Mouse (Mus musculus) kidney, postnatal 0 days (tissue): ENCODE measurements at regions not wholly inside any gene's neighbourhood (a gene's known extent, or its start where the extent isn't known, plus 50 kb on each side); places are given as distances from the start of the nearest gene placed in this dataset.

Experiments
- ATAC-seq: fragments of 200-750 bp; cut with Nextera tagmentation; replicated peaks from 2 replicates; pipeline ENCODE4 v1.8.0; 2017; ENCODE audit warnings: low read depth, moderate number of reproducible peaks, moderate TSS enrichment, moderate library complexity; ENCODE audit not compliant: low FRiP score
- DNase-seq: peaks from one replicate; pipeline ENCODE4 v3.0.0-alpha.2; 2016; ENCODE audit warnings: low spot score
- H3K27ac ChIP-seq: fragments of 300-500 bp; sonication (generic); 2 replicates; pipeline ENCODE4 v1.5.1; 2014; ENCODE audit warnings: mild to moderate bottlenecking
- H3K27me3 ChIP-seq: fragments of 300-500 bp; sonication (generic); 2 replicates; pipeline ENCODE4 v1.6.1; 2014; ENCODE audit warnings: low read length, mixed read lengths; ENCODE audit not compliant: insufficient read depth
- H3K36me3 ChIP-seq: fragments of 300-500 bp; sonication (generic); 2 replicates; pipeline ENCODE4 v1.6.1; 2014; ENCODE audit warnings: low read length, mixed read lengths; ENCODE audit not compliant: insufficient read depth
- H3K4me1 ChIP-seq: fragments of 300-500 bp; sonication (generic); replicated peaks from 2 replicates; pipeline ENCODE4 v1.6.1; 2014; ENCODE audit warnings: antibody characterized with exemption, low read length, mixed read lengths; ENCODE audit not compliant: insufficient read depth
- H3K4me2 ChIP-seq: fragments of 300-500 bp; sonication (generic); 2 replicates; pipeline ENCODE4 v1.6.1; 2014; ENCODE audit warnings: mild to moderate bottlenecking, low read length, moderate library complexity, mixed read lengths
- H3K4me3 ChIP-seq: fragments of 300-500 bp; sonication (generic); replicated peaks from 2 replicates; pipeline ENCODE4 v1.5.1; 2014; ENCODE audit warnings: low read depth, low read length
- H3K9ac ChIP-seq: fragments of 300-500 bp; sonication (generic); 2 replicates; pipeline ENCODE4 v1.6.1; 2014; ENCODE audit warnings: low read depth, low read length
- H3K9me3 ChIP-seq: fragments of 300-500 bp; sonication (generic); replicated peaks from 2 replicates; pipeline ENCODE4 v1.6.1; 2016; ENCODE audit warnings: low read length, inconsistent platforms, mixed read lengths
- CTCF ChIP-seq: IDR thresholded peaks from 2 replicates; pipeline ENCODE4 v1.5.1; 2016; ENCODE audit warnings: antibody characterized with exemption, low read depth, mild to moderate bottlenecking, moderate library complexity
- WGBS: fragments of 180-500 bp; shearing (Covaris S2); extraction: QIAGEN DNeasy Blood & Tissue Kit; methylation state at CpG from one replicate; pipeline ENCODE4 v1.1.7; 2014; 5-methylcytosine and 5-hydroxymethylcytosine counted together

DNA sequence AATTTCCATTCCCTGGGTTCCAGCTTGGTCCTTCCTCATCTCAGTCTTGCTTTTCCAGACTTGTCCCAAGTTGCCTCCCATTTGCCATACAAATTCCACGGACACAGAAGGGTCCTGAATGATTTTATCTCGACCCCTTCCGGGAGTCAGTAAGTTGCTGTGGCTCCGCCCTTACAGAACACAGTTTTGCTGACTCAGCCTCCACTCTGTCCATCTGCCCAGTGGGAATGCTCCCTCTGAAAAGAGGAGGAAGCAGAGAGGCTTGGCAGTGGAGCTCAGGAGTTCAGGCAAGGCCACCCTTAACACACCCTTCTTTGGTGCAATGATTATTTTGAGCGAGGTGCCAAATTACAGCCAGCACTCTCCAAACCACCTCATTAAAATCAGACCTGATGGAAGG lies 213.9 kb upstream of the Prok2 start:
- Histone ChIP-seq H3K27ac (no peak overlapping the region), H3K4me2 (no peak overlapping the region), H3K9ac (no peak overlapping the region), H3K4me1 (no peaks in the 10 kb centered on the region; the same call in 1 of the 2 replicates), H3K4me3 (no peak overlapping the region), H3K36me3 (no peaks in the 10 kb centered on the region), H3K9me3 (no peaks in the 10 kb centered on the region), H3K27me3 (0 out of 2 replicates have a peak, but pooled peaks cover 7% of the 10 kb centered on the region)
- 31% methylated on average over 5 of the region's 5 CpGs for WGBS
- ATAC-seq (no peak), DNase-seq (no peak)
- TF ChIP-seq CTCF = no peak

DNA sequence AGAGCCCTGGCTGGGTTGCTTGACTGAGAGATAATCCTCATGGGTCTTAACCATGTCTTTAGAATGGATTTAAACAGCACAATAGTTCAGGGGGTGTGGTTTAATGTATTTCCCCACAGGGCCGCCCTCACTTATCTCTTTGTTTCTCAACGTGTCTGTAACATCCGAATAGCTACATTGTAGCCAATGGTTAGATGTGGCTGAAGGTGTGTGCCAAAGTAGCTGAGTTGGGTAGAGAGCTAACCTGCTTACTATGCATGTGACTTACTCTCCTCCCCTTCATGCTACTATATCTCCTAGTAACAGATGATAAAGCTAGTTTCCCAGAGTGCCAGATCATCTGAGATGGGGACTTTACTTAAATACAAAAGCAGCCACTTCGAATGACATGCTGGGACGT lies 213.2 kb upstream of the Prok2 start:
- no peaks in the 10 kb centered on the region for H3K36me3 ChIP-seq
- no peak overlapping the region for H3K9ac ChIP-seq
- ATAC-seq (no peak), DNase-seq (no peak)
- WGBS = 53% methylated on average over 5 of the region's 5 CpGs
- no peak overlapping the region for H3K27ac ChIP-seq
- no peak for TF ChIP-seq CTCF
- no peak overlapping the region for H3K4me3 ChIP-seq
- H3K4me1 ChIP-seq = no peaks in the 10 kb centered on the region; the same call in 1 of the 2 replicates
- 0 out of 2 replicates have a peak, but pooled peaks cover 7% of the 10 kb centered on the region for H3K27me3 ChIP-seq
- no peaks in the 10 kb centered on the region for H3K9me3 ChIP-seq
- no peak overlapping the region for H3K4me2 ChIP-seq

DNA sequence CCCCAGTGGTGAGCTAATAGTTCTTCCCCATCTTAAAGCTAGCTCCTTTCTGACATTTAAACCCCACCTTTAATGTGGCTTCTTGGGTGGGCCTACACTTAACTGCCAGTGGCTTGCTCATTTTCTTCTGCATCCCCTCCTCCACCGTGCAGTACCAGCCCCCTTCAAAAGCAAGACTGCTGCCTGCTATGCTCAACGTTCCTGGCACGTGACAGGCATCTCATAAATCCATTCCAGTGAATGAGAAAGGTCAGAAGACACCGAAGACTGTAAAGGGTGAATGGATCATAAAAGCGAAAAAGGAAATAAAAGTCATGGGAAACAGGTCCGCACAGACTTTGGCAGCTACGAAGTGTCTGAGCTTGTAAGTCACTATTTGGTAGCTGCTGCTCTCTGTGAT lies 212.8 kb upstream of the Prok2 start:
- Histone ChIP-seq H3K4me3 (no peak overlapping the region), H3K9me3 (no peaks in the 10 kb centered on the region), H3K36me3 (no peaks in the 10 kb centered on the region), H3K4me1 (no peaks in the 10 kb centered on the region; the same call in 1 of the 2 replicates), H3K27me3 (0 out of 2 replicates have a peak, but pooled peaks cover 7% of the 10 kb centered on the region), H3K9ac (no peak overlapping the region), H3K27ac (no peak overlapping the region), H3K4me2 (no peak overlapping the region)
- no peak for TF ChIP-seq CTCF
- ATAC-seq (no peak), DNase-seq (no peak)
- 13% methylated on average over 7 of the region's 7 CpGs for WGBS

DNA sequence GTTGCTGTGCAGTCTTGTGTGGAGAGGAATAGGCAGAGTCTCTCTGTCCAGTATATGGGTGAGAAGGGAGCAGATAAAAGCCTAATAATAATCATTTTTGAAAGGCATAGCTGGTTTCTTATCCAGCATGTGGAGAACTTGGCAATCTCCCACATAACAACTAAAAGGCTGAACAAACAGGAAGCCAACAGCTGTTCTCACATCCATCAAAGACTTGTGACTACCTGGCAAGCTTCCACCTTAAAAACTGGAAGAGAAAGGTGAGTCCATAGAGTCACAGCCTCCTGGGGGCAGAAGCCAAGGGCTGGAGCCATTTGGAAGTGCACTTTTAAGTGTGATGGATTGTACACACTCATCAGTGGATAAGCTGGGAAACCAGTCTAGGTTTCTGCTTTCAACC lies 210.5 kb upstream of the Prok2 start:
- TF ChIP-seq CTCF = no peak
- no peak overlapping the region for H3K27ac ChIP-seq
- no peak for ATAC-seq
- no peak overlapping the region for H3K9ac ChIP-seq
- H3K4me2 ChIP-seq = no peak overlapping the region
- 0 out of 2 replicates have a peak, but pooled peaks cover 7% of the 10 kb centered on the region for H3K27me3 ChIP-seq
- no peaks in the 10 kb centered on the region; the same call in 1 of the 2 replicates for H3K4me1 ChIP-seq
- DNase-seq = peak; percentile 55
- no peaks in the 10 kb centered on the region for H3K9me3 ChIP-seq
- H3K36me3 ChIP-seq = no peaks in the 10 kb centered on the region
- no peak overlapping the region for H3K4me3 ChIP-seq

DNA sequence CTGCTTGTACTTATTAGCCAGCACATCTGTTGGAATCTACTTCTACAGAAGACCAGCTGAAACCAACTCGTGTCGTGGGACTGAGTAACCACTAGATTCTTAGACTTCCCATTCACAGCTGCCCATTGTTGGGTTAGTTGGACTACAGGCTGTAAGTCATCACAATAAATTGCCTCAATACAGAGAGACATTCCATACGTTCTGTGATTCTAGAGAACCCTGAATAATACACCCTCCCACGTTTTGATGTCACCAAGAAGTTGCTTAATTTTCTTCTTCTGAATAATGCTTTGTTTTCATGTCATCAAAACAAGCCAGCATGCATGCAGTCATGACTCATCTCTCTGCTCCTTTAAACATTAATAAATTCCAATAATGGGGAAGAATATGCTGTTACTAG lies 209.2 kb upstream of the Prok2 start:
- no peak for TF ChIP-seq CTCF

DNA sequence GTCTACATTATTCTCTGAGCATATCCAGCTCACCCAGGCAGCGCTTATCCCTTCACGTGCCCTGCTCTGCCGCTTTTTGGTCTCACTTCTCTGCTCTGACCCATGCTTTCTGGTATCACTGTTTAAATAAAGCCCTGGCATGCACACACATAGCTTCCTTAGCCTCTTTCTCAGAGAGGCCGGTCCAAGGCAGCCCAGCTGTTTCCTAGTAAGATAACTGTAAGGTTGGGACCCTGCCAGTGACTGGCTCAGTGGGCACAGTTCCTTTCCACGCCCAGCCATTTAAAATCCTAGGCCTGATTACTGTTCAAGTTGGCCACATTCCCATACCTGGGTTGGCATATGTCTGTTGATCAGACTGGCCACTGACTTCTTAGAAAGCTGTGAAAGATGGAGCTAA lies 208.2 kb upstream of the Prok2 start:
- H3K27ac ChIP-seq = no peak overlapping the region
- ATAC-seq = no peak

More for the DNA sequence above, 209.2 kb upstream of the Prok2 start:
- Histone ChIP-seq H3K36me3 (no peaks in the 10 kb centered on the region), H3K27me3 (0 out of 2 replicates have a peak, but pooled peaks cover 5% of the 10 kb centered on the region), H3K4me3 (no peak overlapping the region), H3K4me1 (no peaks in the 10 kb centered on the region; the same call in 1 of the 2 replicates), H3K27ac (no peak overlapping the region), H3K9me3 (no peaks in the 10 kb centered on the region), H3K4me2 (no peak overlapping the region), H3K9ac (no peak overlapping the region)
- no peak for ATAC-seq
- DNase-seq = no peak
- WGBS = 74% methylated on average over 4 of the region's 4 CpGs

DNA sequence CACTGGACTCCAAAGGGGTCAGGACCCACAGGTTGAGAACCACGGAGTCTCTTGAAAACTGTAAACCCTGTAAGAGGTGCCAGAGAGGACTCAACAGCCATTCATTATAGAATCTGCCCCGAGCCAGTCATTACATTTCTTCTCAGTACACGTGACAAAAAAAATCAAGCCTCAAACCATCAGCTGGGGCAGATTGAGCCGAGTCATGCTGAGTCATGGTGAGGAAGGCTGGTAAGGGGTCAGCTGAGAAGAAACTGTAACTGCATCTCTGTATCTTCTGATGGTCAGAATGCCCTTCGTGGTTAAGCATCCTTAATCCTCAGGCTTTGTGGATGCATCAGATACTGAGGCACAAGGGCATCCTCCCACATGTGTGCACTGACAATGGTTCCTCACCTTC lies 207.2 kb upstream of the Prok2 start:
- no peak overlapping the region for H3K9ac ChIP-seq
- WGBS = 72% methylated on average over 5 of the region's 5 CpGs
- H3K4me2 ChIP-seq = no peak overlapping the region
- no peak for DNase-seq
- H3K27me3 ChIP-seq = 0 out of 2 replicates have a peak, but pooled peaks cover 5% of the 10 kb centered on the region
- no peak overlapping the region for H3K4me3 ChIP-seq
- H3K36me3 ChIP-seq = no peaks in the 10 kb centered on the region
- no peak for TF ChIP-seq CTCF
- H3K27ac ChIP-seq = no peak overlapping the region
- no peak for ATAC-seq
- H3K4me1 ChIP-seq = no peaks in the 10 kb centered on the region
- no peaks in the 10 kb centered on the region for H3K9me3 ChIP-seq

More for the DNA sequence above, 208.2 kb upstream of the Prok2 start:
- Histone ChIP-seq H3K4me3 (no peak overlapping the region), H3K9ac (no peak overlapping the region), H3K27me3 (0 out of 2 replicates have a peak, but pooled peaks cover 5% of the 10 kb centered on the region), H3K36me3 (no peaks in the 10 kb centered on the region), H3K4me2 (no peak overlapping the region), H3K9me3 (no peaks in the 10 kb centered on the region), H3K4me1 (no peaks in the 10 kb centered on the region; the same call in 1 of the 2 replicates)
- TF ChIP-seq CTCF = no peak
- DNase-seq = no peak
- 72% methylated on average over 5 of the region's 5 CpGs for WGBS
